Mouse (Mus musculus): Measurements from ENCODE around the gene Slc4a10.

Gene Slc4a10

GRCm38 (mm10) chr2:62285026-62285425 lies 238.8 kb downstream of the Slc4a10 start:
- no peak for DNase-seq

- no peak for DNase-seq
Measured at GRCm38 (mm10) chr2:62285847-62286246, 239.6 kb downstream of the Slc4a10 start.

DNA sequence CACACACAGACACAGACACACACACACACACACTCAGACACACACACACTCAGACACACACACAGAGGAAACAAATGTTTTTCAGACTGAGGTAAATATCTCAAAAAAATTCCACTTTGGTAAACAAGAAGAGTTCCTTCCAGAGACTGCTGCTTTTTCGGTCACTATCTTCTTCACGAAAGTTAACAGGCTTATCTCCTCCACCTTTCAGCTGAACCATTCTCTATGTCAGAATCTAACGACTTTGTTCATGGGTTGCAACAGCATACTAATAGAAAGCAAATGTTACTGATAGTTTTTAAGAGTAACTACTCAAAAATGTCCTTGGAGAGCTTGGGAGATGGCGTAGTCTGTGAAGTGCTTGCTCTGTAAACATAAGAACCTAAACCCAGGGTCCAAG lies 241.3 kb downstream of the Slc4a10 start:
- DNase-seq = no peak

GRCm38 (mm10) chr2:62293846-62294245 lies 247.6 kb downstream of the Slc4a10 start:
- no peak for DNase-seq

DNA sequence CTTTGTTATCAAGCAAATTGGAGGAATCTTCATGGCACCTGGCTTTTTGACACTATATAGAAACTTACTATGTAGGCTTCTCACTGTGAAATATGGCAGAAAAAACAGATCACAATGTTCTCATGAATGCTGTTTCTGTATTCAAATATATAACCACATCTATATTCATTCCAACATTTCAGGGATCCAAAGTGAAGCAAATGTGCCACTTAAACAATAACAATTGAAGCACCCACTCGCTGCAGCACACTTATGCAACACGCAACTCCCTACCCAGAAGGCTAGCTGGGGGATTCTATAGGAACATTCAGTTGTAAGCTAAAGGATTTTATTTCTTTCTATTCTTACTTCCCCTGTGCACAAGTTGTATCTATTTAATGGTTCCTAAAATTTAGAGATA lies 255.5 kb downstream of the Slc4a10 start:
- no peak for DNase-seq

- no peak for DNase-seq
Measured at GRCm38 (mm10) chr2:62306978-62307377, 260.7 kb downstream of the Slc4a10 start.

GRCm38 (mm10) chr2:62307477-62307876 lies 261.2 kb downstream of the Slc4a10 start:
- DNase-seq = no peak

GRCm38 (mm10) chr2:62316930-62317329 lies 270.7 kb downstream of the Slc4a10 start:
- DNase-seq = no peak

DNA sequence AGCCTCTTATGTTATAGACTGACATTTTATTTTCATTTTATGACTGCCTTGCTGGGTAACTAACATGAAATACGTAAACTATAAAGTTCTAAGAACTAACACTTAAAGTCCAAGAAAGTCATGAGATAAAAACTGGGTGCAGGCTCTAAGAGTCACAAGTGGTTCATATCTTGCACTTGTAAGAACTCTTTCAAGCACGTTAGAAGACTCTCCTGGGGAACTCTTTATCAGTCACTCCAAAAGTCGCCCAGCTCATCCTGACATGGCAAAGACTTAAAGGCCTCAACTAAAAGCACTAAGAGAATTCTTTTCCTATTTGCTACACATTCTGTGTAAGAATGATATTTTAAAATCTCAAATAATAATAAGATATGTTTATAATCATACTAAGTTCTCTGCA lies 273.2 kb downstream of the Slc4a10 start:
- no peak for DNase-seq

DNA sequence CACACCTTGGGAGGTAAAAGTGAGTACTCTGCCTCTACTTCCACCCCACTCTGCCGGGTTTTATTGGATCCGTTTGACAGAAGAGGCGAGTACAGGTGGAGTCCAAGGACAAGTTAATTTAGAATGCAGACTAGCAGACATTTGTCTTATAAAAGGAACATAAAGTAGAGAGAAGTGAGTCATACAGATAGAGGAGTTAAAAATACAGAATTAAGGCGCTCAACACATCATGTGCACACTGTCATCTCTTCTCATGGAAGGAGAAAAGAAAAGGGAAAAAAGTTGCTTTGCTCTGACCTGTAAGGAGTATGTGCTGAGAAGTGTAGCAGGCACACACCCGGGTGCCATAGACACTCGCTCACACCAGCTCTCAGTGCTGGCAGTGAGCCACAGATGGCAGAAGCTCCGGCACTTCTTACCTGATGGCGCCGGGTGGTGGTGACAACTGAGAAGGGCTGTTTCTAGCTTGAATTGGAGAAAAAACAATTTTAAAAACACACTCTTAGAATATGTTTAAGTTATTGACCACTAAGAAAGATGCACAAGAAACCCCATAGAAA lies 276.9 kb downstream of the Slc4a10 start:
- DNase-seq = no peak

DNA sequence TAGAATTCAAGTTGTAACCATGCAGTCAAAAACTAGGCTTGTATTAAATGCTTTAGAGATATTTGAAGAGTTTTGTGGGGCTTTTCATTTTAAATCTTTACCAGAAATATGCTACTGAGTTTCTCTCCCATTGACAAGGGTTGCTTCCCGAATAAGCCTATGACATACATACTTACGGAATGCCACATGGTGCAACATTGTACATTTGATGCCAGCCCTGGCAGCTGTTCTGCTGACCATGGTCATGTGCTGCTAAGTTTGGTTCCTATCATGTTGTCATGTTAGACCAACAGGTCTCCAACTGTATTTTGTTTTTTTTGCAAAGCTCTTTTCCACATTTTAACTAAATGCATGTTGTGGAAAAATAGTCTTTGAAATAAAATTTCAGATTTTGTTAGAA lies 279.1 kb downstream of the Slc4a10 start:
- no peak for DNase-seq

DNA sequence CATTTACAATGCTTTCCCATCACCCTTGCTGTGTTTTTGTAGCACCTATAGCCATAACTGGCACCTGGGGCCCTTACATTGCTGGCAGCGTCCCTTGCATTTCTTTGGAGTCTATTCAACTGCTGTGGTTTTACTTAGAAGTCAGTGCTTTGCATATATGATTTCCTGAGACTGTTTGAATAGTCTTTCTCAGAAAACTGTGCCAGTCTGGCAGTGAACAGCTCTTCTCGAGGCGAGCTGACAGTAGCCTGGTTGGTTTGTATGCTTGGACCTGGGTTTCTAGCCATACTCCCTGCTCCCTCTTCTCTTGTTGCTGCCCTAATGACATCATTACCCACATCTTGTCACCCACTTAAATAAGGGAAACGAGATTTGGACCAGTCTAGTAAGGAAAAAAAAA lies 285.7 kb downstream of the Slc4a10 start:
- DNase-seq = peak; percentile 28

- DNase-seq = no peak
Measured at GRCm38 (mm10) chr2:62332465-62332864, 286.2 kb downstream of the Slc4a10 start.

DNA sequence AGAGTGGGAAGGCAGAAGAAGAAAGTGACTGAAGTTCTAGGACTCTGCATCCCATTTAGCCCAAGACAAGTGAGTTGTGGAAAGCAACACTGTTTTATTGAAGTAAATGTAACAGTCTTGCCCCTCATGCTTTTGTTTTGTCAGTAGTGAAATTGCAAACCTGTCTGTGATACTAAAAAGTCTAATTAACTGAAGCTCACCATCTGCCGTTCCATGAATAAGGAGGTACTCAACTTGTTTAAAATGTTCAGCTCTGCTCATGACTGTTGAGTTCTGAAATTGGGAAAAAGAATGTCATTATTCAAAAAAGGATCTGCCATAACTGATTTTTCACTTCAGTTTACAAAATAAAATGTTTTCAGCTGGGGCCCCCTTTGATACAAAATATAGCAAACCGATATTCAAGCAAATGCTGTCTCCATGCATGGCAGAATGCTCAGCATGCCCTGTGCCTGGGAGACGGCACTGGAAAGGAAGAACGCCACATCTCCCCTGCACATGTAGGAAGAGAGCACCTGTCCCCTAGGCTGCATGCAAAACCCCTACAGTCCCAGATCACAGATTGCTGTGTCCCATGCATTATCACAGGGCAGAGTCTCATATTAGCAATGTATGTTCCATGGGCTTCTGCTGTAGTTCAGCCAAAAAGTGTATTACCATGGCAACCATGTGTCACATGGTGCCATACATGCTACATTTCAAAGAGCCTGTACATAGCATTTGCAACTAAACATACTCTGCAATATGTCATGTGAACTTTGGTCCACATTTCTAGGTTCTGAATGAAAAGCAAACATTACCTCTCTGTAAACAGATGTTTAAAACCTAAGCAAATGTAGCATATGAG lies 288.4 kb downstream of the Slc4a10 start:
- no peak for DNase-seq

- no peak for DNase-seq
Measured at GRCm38 (mm10) chr2:62337086-62337485, 290.8 kb downstream of the Slc4a10 start.

DNA sequence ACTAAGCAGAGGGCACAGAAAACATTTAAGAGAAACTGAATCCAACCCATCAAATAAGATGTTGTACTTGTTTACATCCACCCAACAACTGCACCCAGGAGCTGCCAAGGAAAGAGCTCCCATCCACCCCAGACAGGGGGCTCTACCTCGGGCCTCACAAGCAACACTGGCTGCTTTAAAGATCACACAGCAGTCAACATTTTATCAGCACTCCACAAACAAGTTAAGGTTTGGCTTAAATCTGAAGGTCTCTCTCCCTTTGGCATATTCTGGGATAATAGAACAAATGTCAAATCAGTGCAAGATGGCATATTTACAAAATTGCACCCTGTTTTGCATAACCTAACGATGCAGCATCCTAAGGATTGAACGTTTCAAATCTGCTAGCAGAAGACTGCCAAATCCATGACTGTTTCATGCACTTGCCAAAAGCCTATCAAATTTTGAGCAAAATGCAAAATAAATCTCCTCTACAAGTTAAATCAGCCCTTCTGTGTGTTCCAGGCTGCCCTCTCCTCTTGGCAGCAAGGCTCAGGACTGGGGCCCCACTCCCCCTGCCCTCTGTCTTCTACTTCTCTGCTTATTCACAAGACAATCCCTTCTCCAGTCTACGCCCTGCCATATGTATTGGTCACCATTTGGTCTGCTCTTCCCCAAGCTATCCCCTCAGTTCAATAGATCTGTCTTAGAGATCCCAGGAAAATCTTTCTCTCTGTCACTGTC lies 293.1 kb downstream of the Slc4a10 start:
- no peak for DNase-seq

DNA sequence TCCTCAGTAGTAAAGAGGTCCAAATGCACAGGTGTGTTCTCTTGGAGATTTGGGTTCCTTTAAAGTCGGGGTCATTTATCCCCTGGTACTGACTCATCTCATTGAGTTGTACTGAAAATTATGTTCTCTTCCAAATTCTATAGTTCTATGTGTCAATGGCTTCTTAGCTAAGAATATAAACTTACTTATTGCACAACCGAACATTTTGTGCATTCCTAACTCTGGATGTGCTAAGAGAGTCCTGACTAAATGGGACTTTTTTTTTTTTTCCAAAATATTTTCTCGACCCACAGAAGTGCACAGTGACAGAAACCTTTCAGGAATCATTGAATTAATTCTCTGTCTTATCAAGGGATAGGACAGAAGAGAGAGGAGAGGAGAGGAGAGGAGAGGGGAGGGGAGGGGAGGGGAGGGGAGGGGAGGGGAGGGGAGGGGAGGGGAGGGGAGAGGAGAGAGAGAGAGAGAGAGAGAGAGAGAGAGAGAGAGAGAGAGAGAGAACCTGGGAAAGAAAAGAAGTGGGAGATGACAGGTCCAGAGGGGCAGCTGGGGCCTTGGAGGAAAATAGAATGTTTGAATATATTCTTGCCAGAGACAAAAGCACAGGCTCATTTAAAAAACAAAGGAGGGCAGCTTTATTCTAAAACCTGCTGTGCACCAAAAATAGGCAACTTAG lies 294.9 kb downstream of the Slc4a10 start:
- DNase-seq = no peak

GRCm38 (mm10) chr2:62341734-62342128 lies 295.5 kb downstream of the Slc4a10 start:
- DNase-seq = no peak

- DNase-seq = no peak
Measured at GRCm38 (mm10) chr2:62344367-62344766, 298.1 kb downstream of the Slc4a10 start.

- DNase-seq = no peak
Measured at GRCm38 (mm10) chr2:62346771-62347170, 300.5 kb downstream of the Slc4a10 start.

DNA sequence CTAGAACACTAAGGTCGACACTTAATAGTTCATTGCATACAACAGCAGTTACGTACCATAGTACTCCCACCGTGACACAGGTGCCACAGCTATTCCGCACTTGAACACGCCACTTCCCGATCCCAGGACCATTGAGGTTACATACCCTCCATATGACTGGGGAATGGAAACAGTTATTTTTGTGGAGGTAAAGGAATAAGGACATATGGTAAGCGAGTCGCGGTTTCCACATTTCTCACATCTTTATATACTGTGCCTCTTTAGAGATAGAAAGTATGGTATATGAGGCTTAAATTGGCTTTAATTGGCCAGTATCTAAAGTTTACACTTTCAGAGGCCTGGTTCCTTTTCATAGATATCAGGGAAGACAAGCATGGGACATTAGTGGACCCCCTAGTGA lies 301.5 kb downstream of the Slc4a10 start:
- no peak for DNase-seq

DNA sequence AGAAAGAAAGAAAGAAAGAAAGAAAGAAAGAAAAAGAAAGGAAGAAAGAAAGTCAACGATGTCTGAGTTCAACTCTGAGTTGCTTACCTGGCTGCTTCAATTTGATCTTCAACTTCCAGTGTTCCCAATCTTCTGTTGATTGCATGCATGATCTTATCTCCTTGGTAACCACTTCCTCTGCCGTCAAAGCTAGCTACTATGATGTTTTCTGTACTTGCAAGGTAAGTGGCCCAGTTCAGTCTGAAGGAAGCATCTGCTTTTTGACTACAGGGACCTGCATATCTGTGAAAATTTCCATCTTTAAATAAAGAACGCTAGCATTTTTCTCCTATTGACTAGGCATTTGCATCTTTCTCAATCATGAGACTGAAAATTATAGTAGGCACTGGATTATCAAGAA lies 305.8 kb downstream of the Slc4a10 start:
- no peak for DNase-seq

DNA sequence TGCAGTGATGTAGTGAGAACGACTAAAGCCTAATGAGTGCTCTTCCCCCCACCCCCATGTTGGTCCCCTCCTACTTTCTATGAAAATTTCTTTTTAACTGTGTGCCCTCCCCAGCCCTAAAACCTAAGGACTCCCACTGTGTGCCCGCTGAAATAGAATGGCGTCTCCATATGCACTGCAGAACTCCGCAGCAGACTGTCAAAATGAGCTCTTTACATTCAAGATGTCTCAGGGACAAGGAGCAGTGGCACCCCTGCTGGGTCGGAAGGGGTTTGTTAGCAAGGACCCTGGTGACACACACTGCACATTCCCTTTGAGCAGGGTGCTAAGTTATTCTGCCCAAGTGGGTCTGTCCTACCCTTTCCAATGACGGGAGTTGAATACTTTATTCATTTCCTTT lies 309.5 kb downstream of the Slc4a10 start:
- no peak for DNase-seq

DNA sequence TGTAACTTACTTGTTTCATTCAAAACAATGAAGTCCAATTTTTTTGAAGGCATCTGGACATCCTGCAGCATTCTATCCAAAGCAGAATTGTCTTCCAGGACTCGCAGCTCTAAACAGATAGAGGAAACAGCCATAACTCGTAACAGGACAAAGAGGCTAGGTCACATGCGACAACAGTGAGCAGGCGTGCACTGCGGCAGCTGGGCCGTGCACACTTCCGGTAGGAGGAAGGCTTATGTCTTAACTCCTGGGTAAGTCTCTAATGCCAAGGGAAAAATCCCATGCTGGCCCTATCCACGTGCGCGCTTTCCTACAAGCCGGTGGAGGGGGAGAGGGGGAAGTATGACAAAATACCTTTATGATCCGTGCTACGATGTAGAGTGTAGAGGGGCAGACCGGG lies 310.3 kb downstream of the Slc4a10 start:
- no peak for DNase-seq
